15 mouse cellular contexts compared by ENCODE assay signal in the genomic region with DNA sequence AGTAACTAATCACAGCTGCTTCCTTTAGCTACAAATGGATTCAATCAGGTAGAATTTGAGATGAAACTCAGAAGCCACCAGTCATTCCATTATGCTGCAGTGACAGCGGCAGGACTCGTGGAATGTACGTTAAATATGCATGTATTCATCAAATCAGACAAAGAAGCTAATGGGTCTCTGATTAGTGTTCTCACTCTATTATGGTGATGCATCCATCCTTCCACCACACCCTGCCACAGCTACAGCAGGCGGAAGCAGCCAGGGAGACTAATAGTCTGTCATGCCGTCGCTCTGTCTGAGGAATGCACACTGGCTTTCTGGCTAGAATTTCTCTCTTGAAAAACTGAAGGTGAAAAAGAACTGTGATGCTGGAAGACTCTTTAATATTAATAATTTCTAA. TPM values are rescaled to one million over a fixed set of nuclear protein-coding genes. Genes with fewer than 3 reads are reported as not detected.
"Had no signal": no experiment of that assay in that cellular context is flagged by ENCODE, and none has a peak within 500 bp of the region (broad histone marks: within the 10 kb centered on the region; RNA-seq: fewer than 3 reads in every experiment).

No protein-coding gene starts in this region.

- DNase-seq: kidney, postnatal 25 days; lung, adult 2 months; lung, postnatal 36 days; midbrain, embryonic 14.5 days; thymus, postnatal 4 days had no signal

- ATAC-seq: lung, postnatal 0 days had no signal

- H3K27ac ChIP-seq: limb, embryonic 10.5 days; liver, embryonic 15.5 days; midbrain, embryonic 10.5 days; neural tube, embryonic 15.5 days; stomach, postnatal 0 days had no signal

- H3K4me2 ChIP-seq: liver, embryonic 11.5 days; liver, embryonic 15.5 days; neural tube, embryonic 15.5 days had no signal

- H3K4me1 ChIP-seq: liver, embryonic 15.5 days; midbrain, embryonic 10.5 days; neural tube, embryonic 15.5 days had no signal

- H3K9me3 ChIP-seq: limb, embryonic 10.5 days; liver, embryonic 15.5 days; midbrain, embryonic 10.5 days; neural tube, embryonic 15.5 days had no signal

- H3K4me3 ChIP-seq: limb, embryonic 10.5 days; liver, embryonic 15.5 days; midbrain, embryonic 10.5 days; myocyte; neural tube, embryonic 15.5 days had no signal

- H3K9ac ChIP-seq: liver, embryonic 15.5 days; neural tube, embryonic 15.5 days had no signal

- H3K27me3 ChIP-seq: liver, embryonic 15.5 days; neural tube, embryonic 15.5 days had no signal

RNA-seq across cellular contexts. Expression of a gene that starts 54.7 kb away (rescaled TPM):
- total RNA-seq: megakaryocyte progenitor cell, adult 5-6 weeks had no signal
- polyA plus RNA-seq: limb, embryonic 10.5 days; lung, adult 2 months; lung, postnatal 0 days; midbrain, embryonic 10.5 days; midbrain, embryonic 14.5 days; neural tube, embryonic 11.5 days had no signal
